Mouse (Mus musculus) embryo, embryonic 11 days (tissue): ENCODE results near the gene Ttc32.
A peak's percentile ranks its signal among the peaks of the same experiment; 100 is the strongest.
"Not testable (repeated sequence)": the region's sequence is repeated elsewhere in the genome, so short reads cannot be mapped to it uniquely, and the experiment has no call there.

Experiments used
- DNase-seq: peaks from one replicate; pipeline ENCODE4 v3.0.0-alpha.2; 2015

Ttc32 gene

GRCm38 (mm10) chr12:9029888-9030723 is at the start of gene Ttc32:
Gene Ttc32 (plus strand): TSS chr12:9029997.
- DNase-seq: peak; percentile 96

GRCm38 (mm10) chr12:8993231-8993630 is 36.6 kb upstream of the Ttc32 start:
- DNase-seq: no peak

GRCm38 (mm10) chr12:8998318-8998717 is 31.5 kb upstream of the Ttc32 start:
- DNase-seq: no peak

GRCm38 (mm10) chr12:9002038-9002648 is 27.7 kb upstream of the Ttc32 start:
- peak; percentile 90 for DNase-seq

GRCm38 (mm10) chr12:9007146-9007545 is 22.7 kb upstream of the Ttc32 start:
- DNase-seq: no peak

- no peak for DNase-seq
Measured at GRCm38 (mm10) chr12:9007811-9008210, 22.0 kb upstream of the Ttc32 start.

- no peak for DNase-seq
Measured at GRCm38 (mm10) chr12:9010311-9010710, 19.5 kb upstream of the Ttc32 start.

GRCm38 (mm10) chr12:9016376-9016775 is 13.4 kb upstream of the Ttc32 start:
- DNase-seq: no peak

GRCm38 (mm10) chr12:9020431-9020830 is 9.4 kb upstream of the Ttc32 start:
- DNase-seq: no peak

- DNase-seq: no peak
Measured at GRCm38 (mm10) chr12:9020986-9021385, 8.8 kb upstream of the Ttc32 start.

- DNase-seq: peak; percentile 25
Measured at GRCm38 (mm10) chr12:9023031-9023430, 6.8 kb upstream of the Ttc32 start.

- DNase-seq: no peak
Measured at GRCm38 (mm10) chr12:9024071-9024470, 5.7 kb upstream of the Ttc32 start.

GRCm38 (mm10) chr12:9024736-9025135 is 5.1 kb upstream of the Ttc32 start:
- DNase-seq: no peak

GRCm38 (mm10) chr12:9026843-9027242 is 3.0 kb upstream of the Ttc32 start:
- DNase-seq: no peak

- not testable (repeated sequence) for DNase-seq
Measured at GRCm38 (mm10) chr12:9028816-9029215, 981 bp upstream of the Ttc32 start.

- no peak for DNase-seq
Measured at GRCm38 (mm10) chr12:9029506-9029887, 300 bp upstream of the Ttc32 start.

GRCm38 (mm10) chr12:9031166-9031565 is 1.4 kb downstream of the Ttc32 start:
- no peak for DNase-seq

GRCm38 (mm10) chr12:9033140-9033539 is 3.3 kb downstream of the Ttc32 start:
- DNase-seq: no peak

- no peak for DNase-seq
Measured at GRCm38 (mm10) chr12:9036409-9036808, 6.6 kb downstream of the Ttc32 start.

GRCm38 (mm10) chr12:9040177-9040576 is 10.4 kb downstream of the Ttc32 start:
- no peak for DNase-seq

GRCm38 (mm10) chr12:9040686-9041085 is 10.9 kb downstream of the Ttc32 start:
- DNase-seq: no peak

- DNase-seq: no peak
Measured at GRCm38 (mm10) chr12:9042316-9042715, 12.5 kb downstream of the Ttc32 start.

GRCm38 (mm10) chr12:9042759-9043158 is 13.0 kb downstream of the Ttc32 start:
- DNase-seq: no peak

GRCm38 (mm10) chr12:9044666-9045065 is 14.9 kb downstream of the Ttc32 start:
- no peak for DNase-seq
